Mouse (Mus musculus) kidney, embryonic 16.5 days (tissue): ENCODE results near the gene Slc30a2. TPM values are rescaled to one million over a fixed set of nuclear protein-coding genes. Genes with fewer than 3 reads are reported as not detected.
"Not testable (repeated sequence)": the region's sequence is repeated elsewhere in the genome, so short reads cannot be mapped to it uniquely, and the experiment has no call there.

Source experiments
- ATAC-seq: fragments of 200-750 bp; cut with Nextera tagmentation; 2 replicates; pipeline ENCODE4 v1.8.0; 2017; ENCODE audit warnings: moderate TSS enrichment; ENCODE audit not compliant: low FRiP score, low TSS enrichment
- H3K27ac ChIP-seq: fragments of 300-500 bp; sonication (generic); 2 replicates; pipeline ENCODE4 v1.5.1; 2014; ENCODE audit warnings: low read length
- H3K27me3 ChIP-seq: fragments of 300-500 bp; sonication (generic); 2 replicates; pipeline ENCODE4 v1.6.1; 2014; ENCODE audit warnings: low read length, control low read depth, mixed read lengths; ENCODE audit not compliant: insufficient read depth
- H3K36me3 ChIP-seq: fragments of 300-500 bp; sonication (generic); 2 replicates; pipeline ENCODE4 v1.6.1; 2014; ENCODE audit warnings: low read length, control low read depth, mixed read lengths; ENCODE audit not compliant: insufficient read depth
- H3K4me1 ChIP-seq: fragments of 300-500 bp; sonication (generic); 2 replicates; pipeline ENCODE4 v1.6.1; 2014; ENCODE audit warnings: low read length, control low read depth, mixed read lengths; ENCODE audit not compliant: insufficient read depth
- H3K4me2 ChIP-seq: fragments of 300-500 bp; sonication (generic); replicated peaks from 2 replicates; pipeline ENCODE4 v1.6.1; 2014; ENCODE audit warnings: low read depth, low read length
- H3K4me3 ChIP-seq: fragments of 300-500 bp; sonication (generic); 2 replicates; pipeline ENCODE4 v1.5.1; 2014; ENCODE audit warnings: mild to moderate bottlenecking, low read length
- H3K9ac ChIP-seq: fragments of 300-500 bp; sonication (generic); replicated peaks from 2 replicates; pipeline ENCODE4 v1.6.1; 2014; ENCODE audit warnings: low read length
- H3K9me3 ChIP-seq: fragments of 300-500 bp; sonication (generic); 2 replicates; pipeline ENCODE4 v1.6.1; 2016; ENCODE audit warnings: low read length, control low read depth
- WGBS: fragments of 180-500 bp; shearing (Covaris S2); extraction: QIAGEN DNeasy Blood & Tissue Kit; methylation state at CpG from one replicate; pipeline ENCODE4 v1.1.7; 2014; 5-methylcytosine and 5-hydroxymethylcytosine counted together
- polyA plus RNA-seq: library from polyadenylated mRNA; unstranded; fragments of >200 nt; fragmentation: Nextera tagmentation; extraction: Ambion mirVana; gene quantifications from 2 replicates; pipeline ENCODE4 v1.2.1, GENCODE M21; 2015

Gene Slc30a2
- polyA plus RNA-seq = 0.92 and 1.4 TPM in 2 replicates

DNA sequence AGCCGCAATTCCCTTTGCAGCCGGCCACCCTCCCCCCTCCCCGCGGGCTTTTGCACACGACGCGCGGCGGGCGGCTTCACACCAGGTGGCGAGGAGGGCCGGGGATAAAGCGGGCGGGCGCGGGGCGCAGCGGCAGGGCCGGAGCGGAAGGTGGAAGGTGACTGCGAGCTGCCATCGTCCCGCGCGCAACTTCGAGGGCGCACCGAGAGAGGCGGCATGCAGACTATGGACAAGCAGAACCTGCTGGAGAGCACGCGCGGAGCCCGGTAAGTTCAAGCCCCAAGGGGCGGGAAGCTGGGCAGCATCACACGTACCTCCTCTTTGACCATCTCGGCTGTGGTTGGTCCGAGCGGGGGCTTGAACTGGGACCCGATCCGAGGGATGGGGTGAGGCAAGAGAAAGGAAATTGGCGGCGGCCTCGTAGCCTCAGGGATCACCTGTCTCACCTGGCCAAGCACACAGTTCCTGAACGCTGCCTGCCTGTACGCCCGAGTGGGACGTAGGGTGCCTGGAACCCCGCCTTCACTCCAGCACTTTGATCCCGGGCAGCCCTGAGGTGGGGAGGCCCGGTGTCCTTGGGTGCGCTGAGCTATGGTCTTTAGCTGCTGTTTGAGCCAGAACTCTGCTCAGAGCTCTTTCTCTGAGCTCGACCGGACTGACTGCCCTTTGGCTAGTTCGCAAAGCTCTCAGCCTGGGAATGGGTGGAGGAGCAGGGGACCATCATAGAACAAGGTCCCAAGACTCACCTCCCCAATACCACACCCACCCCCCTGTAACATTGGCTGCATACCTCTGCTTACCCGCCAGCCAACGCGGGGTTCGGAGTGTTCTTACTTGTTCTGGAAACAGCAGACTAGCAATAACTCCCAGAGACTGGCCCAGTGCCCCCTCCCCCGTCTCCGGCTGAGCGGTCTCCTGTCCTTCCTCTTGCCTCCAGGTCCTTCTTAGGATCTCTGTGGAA lies at the start of gene Slc30a2:
Slc30a2 (plus strand) TSS at position 111 of the 961 bp plus-strand sequence.
- ATAC-seq = peak; percentile 35; the same call in 1 of the 2 replicates
- WGBS = 1% methylated on average over 58 of the region's 61 CpGs
- Histone ChIP-seq H3K9ac (peak within 1 kb of the TSS; percentile 56), H3K4me1 (peaks cover 13% of the 10 kb centered on the region), H3K27ac (no peak within 1 kb of the TSS), H3K9me3 (no peaks in the 10 kb centered on the region), H3K4me3 (peak within 1 kb of the TSS; percentile 37), H3K4me2 (peak within 1 kb of the TSS; percentile 53), H3K36me3 (no peaks in the 10 kb centered on the region), H3K27me3 (peaks cover 36% of the 10 kb centered on the region)

DNA sequence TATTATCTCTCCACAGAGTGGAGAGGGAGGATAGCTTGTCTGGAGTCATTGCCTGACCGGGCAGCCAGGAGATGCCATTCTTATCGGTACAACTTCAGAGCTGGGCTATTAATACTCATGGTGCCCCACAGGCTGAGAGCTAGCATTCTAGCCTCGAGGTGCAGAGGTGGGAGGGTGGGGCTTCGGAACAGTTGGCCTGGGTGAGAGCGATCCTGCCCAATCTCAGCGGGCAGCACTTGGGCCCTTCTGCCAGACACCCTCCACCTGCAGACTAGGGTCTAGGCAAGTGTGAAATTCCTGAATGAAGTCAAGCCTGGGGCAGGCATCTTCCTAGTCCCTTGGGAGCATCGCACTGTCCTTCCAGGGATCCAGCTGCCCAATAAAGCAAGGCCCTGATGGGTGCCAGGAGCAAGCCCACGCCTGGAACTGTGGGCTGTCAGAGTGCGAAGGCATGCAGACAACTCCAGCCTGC lies 49.3 kb upstream of the Slc30a2 start:
- ATAC-seq = no peak
- 59% methylated on average over 9 of the region's 9 CpGs for WGBS
- Histone ChIP-seq H3K27me3 (peaks cover 6% of the 10 kb centered on the region; the same call in 1 of the 2 replicates), H3K36me3 (no peaks in the 10 kb centered on the region), H3K9me3 (peaks cover 3% of the 10 kb centered on the region; the same call in 1 of the 2 replicates), H3K4me1 (peaks cover 7% of the 10 kb centered on the region), H3K27ac (no peak overlapping the region), H3K4me2 (no peak overlapping the region), H3K4me3 (no peak overlapping the region), H3K9ac (no peak overlapping the region)

GRCm38 (mm10) chr4:134296096-134296495 lies 46.9 kb upstream of the Slc30a2 start:
- not testable (repeated sequence) for H3K4me2 ChIP-seq, H3K36me3 ChIP-seq, H3K9me3 ChIP-seq, H3K27me3 ChIP-seq, H3K4me1 ChIP-seq, H3K27ac ChIP-seq, H3K9ac ChIP-seq, ATAC-seq, H3K4me3 ChIP-seq
- WGBS = 82% methylated on average over 4 of the region's 4 CpGs

GRCm38 (mm10) chr4:134296523-134296922 lies 46.5 kb upstream of the Slc30a2 start:
- ATAC-seq = no peak
- no peaks in the 10 kb centered on the region for H3K4me1 ChIP-seq
- peaks cover 6% of the 10 kb centered on the region; the same call in 1 of the 2 replicates for H3K27me3 ChIP-seq
- H3K27ac ChIP-seq = no peak overlapping the region
- H3K9ac ChIP-seq = no peak overlapping the region
- H3K9me3 ChIP-seq = peaks cover 3% of the 10 kb centered on the region; the same call in 1 of the 2 replicates
- no peak overlapping the region for H3K4me3 ChIP-seq
- no peaks in the 10 kb centered on the region for H3K36me3 ChIP-seq
- no peak overlapping the region for H3K4me2 ChIP-seq
- 87% methylated on average over 4 of the region's 4 CpGs for WGBS

GRCm38 (mm10) chr4:134297369-134297768 lies 45.6 kb upstream of the Slc30a2 start:
- H3K27ac ChIP-seq = no peak overlapping the region
- H3K27me3 ChIP-seq = peaks cover 5% of the 10 kb centered on the region; the same call in 1 of the 2 replicates
- no peak overlapping the region for H3K9ac ChIP-seq
- H3K4me1 ChIP-seq = no peaks in the 10 kb centered on the region
- no peak overlapping the region for H3K4me3 ChIP-seq
- WGBS = 85% methylated on average over 8 of the region's 8 CpGs
- H3K9me3 ChIP-seq = peaks cover 3% of the 10 kb centered on the region; the same call in 1 of the 2 replicates
- H3K36me3 ChIP-seq = no peaks in the 10 kb centered on the region
- H3K4me2 ChIP-seq = no peak overlapping the region
- no peak for ATAC-seq

DNA sequence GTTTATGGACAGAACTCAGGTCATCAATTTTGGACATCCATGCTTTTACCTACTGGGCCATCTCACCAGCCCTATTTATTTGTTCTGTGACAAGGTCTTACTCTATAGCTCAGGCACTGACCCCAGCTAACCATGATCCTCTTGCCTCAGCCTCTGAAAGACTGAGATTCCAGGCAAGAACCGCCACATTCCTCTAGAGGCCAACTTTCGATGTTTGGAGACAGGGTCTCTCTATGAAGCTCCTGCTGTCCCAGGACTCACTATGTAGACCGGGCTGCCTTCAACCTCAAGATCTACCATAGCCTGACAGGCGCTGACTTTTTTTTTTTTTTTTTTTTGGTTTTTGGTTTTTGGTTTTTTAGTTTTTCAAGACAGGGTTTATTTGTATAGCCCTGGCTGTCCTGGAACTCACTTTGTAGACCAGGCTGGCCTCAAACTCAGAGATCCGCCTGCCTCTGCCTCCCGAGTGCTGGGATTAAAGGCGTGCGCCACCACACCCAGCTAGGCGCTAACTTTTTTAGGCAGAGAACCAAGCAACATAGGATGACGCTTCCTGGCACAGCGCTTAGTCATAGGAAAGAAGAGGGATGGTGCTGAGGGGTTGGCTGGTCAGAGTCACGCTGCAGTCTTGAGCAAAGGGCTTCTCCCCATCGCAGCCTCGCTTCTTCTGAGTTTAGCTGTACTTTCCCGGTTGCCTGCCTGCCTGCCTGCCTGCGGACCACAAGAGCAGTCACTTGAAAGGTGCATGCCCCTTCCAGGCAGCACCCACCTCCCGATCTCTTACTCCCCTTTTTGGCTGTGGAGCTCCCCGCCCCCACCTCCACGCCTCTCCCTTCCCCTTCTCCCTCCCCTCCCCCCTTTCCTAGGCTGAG lies 44.1 kb upstream of the Slc30a2 start:
- 77% methylated on average over 19 of the region's 19 CpGs for WGBS

GRCm38 (mm10) chr4:134299498-134299810 lies 43.5 kb upstream of the Slc30a2 start:
- Histone ChIP-seq H3K27ac (no peak overlapping the region), H3K27me3 (no peaks in the 10 kb centered on the region), H3K4me1 (no peaks in the 10 kb centered on the region), H3K4me2 (no peak overlapping the region), H3K9ac (no peak overlapping the region), H3K36me3 (no peaks in the 10 kb centered on the region), H3K4me3 (no peak overlapping the region), H3K9me3 (peaks cover 3% of the 10 kb centered on the region; the same call in 1 of the 2 replicates)
- ATAC-seq = no peak
- WGBS = 59% methylated on average over 4 of the region's 4 CpGs

More for the DNA sequence above, 44.1 kb upstream of the Slc30a2 start:
- Histone ChIP-seq H3K4me3 (no peak overlapping the region), H3K4me2 (no peak overlapping the region), H3K9ac (no peak overlapping the region), H3K36me3 (no peaks in the 10 kb centered on the region), H3K9me3 (peaks cover 3% of the 10 kb centered on the region; the same call in 1 of the 2 replicates), H3K27me3 (no peaks in the 10 kb centered on the region), H3K4me1 (no peaks in the 10 kb centered on the region), H3K27ac (no peak overlapping the region)
- ATAC-seq = no peak

DNA sequence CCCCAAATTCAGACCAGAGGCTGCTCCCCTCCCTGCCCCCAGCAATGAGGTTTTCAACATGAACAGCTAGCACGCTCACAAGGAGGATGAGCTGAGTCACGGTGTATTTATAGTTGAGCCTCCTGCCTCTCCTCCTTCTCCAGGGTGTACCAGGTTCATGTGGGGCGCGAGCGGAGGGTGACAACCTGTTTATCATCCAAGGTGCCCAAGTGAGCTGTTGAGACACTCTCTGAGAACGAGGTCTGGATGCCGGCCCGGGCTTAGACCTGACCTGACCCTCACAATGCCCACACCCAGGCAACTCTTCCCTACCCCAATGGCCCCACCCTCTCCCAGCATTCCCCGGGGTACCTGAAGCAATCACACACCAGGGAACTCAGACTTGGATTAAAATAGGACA lies 42.7 kb upstream of the Slc30a2 start:
- WGBS = 59% methylated on average over 9 of the region's 9 CpGs
- Histone ChIP-seq H3K27me3 (no peaks in the 10 kb centered on the region), H3K9ac (no peak overlapping the region), H3K4me3 (no peak overlapping the region), H3K4me2 (no peak overlapping the region), H3K36me3 (no peaks in the 10 kb centered on the region), H3K4me1 (no peaks in the 10 kb centered on the region), H3K27ac (no peak overlapping the region), H3K9me3 (peaks cover 3% of the 10 kb centered on the region; the same call in 1 of the 2 replicates)
- no peak for ATAC-seq

- no peaks in the 10 kb centered on the region for H3K9me3 ChIP-seq
- no peak overlapping the region for H3K4me2 ChIP-seq
- H3K4me3 ChIP-seq = no peak overlapping the region
- peaks cover 2% of the 10 kb centered on the region; the same call in 1 of the 2 replicates for H3K4me1 ChIP-seq
- no peak overlapping the region for H3K27ac ChIP-seq
- WGBS = 72% methylated on average over 5 of the region's 5 CpGs
- no peak overlapping the region for H3K9ac ChIP-seq
- no peaks in the 10 kb centered on the region for H3K36me3 ChIP-seq
- ATAC-seq = no peak
- H3K27me3 ChIP-seq = no peaks in the 10 kb centered on the region
These were observed 40.9 kb upstream of the Slc30a2 start for GRCm38 (mm10) chr4:134302084-134302483.
